Mouse (Mus musculus): ENCODE results near the gene Gpd2.

Gene Gpd2

GRCm38 (mm10) chr2:57304212-57304611 lies 66.8 kb downstream of the Gpd2 start:
- DNase-seq, result no peak

- DNase-seq, result no peak
Observed at GRCm38 (mm10) chr2:57312268-57312797, 74.9 kb downstream of the Gpd2 start.

- DNase-seq, result peak; percentile 69
Observed at GRCm38 (mm10) chr2:57316055-57316454, 78.6 kb downstream of the Gpd2 start.

GRCm38 (mm10) chr2:57318336-57318735 lies 80.9 kb downstream of the Gpd2 start:
- DNase-seq, result no peak

- DNase-seq, result no peak
Observed at GRCm38 (mm10) chr2:57326091-57326490, 88.7 kb downstream of the Gpd2 start.

DNA sequence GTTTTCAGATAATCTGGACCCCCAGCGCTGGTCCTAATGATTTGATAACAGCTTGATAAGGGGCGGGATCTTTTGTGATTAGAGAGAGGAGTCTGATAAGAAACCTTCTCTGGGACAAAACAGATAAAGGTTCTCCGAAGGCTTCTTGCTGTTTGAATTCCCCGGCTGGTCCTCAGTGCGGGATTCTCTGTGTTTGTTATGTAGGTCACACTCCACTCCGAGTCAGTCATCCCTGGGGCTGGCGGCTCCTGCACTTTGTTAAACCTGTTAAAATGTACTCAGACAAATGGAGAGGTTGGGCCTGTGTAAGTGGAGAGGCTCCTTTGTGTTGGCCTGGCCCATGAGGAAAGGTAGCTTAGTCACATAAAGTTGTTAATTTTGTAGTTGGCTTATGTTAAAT lies 91.9 kb downstream of the Gpd2 start:
- DNase-seq, result no peak

GRCm38 (mm10) chr2:57330812-57331211 lies 93.4 kb downstream of the Gpd2 start:
- no peak for DNase-seq

DNA sequence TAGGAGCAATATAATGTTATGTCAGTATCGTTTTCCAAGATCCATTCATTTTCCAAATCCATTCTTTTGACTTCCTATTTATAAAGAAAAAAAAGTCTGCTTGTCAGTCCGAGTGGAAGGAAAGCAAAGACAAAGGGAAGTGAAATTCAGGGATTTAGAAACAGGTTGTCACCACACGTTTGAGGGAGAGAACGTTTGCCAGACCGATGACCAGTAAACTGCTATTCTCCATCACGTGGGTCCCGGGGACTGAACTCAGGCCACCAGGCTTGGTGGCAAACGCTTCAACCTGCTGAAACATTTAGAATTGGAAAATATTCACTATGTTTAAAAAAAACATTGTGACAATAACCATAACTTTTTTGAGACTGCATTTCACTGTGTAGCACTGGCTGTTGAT lies 93.8 kb downstream of the Gpd2 start:
- no peak for DNase-seq

DNA sequence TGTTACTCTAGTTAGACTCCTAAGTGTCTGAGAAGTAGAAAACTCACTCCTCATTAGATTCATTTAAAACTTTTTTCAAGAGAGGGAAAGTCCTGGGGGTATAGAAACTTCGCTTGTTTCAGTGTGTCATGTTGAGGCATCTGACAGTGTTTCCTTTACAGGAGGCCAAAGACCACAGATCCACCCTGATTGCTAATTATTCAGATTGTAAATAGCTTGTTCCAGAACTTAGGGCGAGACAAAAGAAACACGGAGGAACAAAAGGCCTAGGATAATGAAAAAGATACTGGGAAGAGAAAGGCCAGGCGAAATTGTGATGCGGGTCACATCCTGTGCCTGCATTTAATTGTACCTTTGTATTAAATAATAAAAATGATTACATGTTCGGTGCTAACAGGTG lies 96.0 kb downstream of the Gpd2 start:
- DNase-seq, result no peak

DNA sequence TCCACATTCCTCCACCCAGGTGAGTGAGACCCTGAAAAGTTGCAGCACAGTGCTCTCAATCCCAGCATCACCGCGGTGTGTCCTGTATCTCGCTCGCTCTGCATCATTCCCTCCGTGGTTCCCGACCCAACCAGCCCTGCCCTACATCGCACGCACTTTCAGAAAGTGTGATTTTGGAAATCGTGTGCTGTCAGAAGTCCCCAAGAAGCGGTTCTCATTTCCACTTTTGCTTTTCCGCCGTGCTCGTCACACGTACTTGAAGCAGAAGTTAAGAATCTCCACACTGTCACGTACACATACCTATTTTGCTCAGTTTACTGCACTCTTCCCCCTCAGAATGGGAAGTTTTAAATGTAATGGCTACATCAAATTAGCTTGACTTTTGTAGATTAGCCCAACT lies 98.0 kb downstream of the Gpd2 start:
- DNase-seq, result no peak

- DNase-seq, result no peak
Observed at GRCm38 (mm10) chr2:57338779-57339178, 101.3 kb downstream of the Gpd2 start.

- no peak for DNase-seq
Observed at GRCm38 (mm10) chr2:57342910-57343309, 105.5 kb downstream of the Gpd2 start.

DNA sequence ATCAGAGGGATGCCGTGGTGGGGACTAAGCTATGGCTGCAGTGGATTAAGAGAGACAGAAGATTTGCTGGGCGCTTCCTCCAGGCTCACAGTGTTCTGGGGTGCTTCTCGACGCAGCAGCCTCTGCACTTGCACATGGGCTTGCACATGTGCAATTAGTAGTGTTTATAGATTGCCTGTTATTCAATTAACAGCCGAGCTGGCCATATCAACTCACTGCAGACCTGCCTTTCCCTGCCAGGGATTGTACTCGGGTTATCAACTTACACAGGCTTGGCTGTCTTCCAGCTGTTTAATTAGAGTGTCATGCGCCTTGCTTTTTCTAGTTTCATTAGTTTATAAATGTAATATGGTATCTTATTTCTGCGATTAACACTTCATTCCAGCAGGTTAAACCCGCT lies 113.2 kb downstream of the Gpd2 start:
- DNase-seq, result no peak

DNA sequence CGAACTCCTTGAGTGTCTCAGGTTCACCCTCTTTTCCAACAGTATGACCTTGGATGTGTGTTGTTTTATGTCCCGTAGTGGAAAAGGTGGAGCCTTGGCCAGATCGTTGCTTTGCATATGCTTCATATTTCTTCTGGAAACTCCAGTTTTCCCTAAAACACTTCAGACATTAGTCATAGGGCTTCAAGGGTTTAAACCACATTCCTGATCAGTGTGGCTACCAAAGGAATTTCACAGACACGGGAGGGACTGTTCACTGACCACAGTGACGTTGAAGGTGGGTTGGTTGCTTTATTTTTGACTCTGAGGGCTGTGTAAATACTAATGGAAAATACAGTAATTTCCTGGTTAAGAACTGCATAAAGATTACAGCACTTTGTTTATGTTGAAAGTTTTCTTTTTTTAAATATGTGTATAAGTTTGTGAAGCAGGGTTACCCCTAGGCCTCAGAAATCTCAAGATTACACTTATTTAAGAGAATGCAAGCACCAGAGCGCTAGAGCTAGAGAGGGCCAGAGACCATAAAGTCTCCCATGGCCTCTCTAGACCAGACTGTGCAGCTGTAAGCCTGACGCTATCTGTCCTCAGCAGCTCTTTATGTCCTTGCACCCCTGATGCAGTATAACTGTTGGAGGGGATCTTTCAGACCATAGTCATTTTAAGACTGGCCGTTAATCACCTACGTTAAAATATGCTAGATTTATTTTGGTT lies 116.4 kb downstream of the Gpd2 start:
- DNase-seq, result no peak

DNA sequence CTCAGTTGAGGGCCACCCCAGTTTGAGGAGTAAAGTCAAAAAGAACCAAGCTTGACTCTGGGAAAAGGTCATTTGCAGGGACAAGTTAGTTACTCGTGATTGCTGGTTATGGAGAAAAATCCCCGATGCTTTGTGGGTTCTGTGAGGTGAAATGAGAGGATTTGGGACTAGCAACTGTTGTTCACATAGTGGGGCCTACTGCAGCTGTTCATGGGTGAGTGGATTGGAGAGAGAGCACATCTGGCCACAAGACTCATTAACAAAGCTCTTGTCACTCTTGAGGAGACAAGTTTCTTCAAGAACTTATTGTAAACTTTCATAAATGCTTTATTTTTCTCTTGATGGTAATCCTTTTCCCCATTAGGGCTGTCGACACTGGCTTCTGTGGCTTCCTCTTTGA lies 117.4 kb downstream of the Gpd2 start:
- DNase-seq, result no peak

DNA sequence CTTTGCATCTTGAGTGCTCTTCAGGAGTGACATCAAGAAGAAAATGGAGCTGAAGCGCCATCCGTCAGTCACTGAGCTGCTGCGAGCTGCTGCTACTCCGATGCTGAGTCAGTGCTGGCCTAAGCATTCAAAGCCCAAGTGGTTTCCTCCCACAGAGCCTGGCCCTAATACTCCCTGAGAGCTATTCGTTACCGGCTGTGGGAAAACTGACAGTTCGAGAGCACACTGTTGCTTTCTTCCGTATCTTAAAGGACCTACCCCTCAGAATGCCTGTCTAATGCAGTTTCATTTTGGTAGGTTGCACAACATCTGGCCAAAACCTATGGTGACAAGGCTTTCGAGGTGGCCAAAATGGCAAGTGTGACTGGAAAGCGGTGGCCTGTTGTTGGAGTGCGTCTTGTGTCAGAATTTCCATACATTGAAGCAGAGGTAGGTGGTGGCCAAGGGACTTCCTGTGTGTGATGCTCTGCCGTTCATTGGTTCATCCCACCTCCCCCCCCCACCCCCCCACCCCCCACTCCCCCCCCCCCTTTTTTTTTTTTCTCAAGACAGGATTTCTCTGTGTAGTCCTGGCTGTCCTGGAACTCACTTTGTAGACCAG lies 118.9 kb downstream of the Gpd2 start:
- peak; percentile 10 for DNase-seq

DNA sequence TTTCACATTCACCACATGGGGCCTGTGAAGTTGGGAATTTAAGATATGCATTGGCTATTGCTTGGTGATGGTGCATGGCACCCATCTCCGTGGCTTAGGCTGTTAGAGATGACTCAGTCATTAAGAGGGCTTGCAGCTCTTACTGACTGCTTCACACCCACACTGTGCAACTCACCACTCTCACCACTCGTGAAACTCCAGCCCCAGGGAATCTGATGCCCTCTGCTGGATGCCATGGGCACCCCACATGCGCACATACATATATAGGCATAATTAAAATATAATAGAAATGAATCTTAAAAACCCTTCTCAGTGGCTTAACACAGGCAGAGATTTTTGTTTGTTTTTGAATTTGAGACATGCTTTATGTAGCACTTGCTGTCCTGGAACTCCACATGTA lies 125.1 kb downstream of the Gpd2 start:
- no peak for DNase-seq

GRCm38 (mm10) chr2:57374647-57375046 lies 137.2 kb downstream of the Gpd2 start:
- peak; percentile 13 for DNase-seq

- DNase-seq, result no peak
Observed at GRCm38 (mm10) chr2:57375138-57375837, 137.9 kb downstream of the Gpd2 start.

DNA sequence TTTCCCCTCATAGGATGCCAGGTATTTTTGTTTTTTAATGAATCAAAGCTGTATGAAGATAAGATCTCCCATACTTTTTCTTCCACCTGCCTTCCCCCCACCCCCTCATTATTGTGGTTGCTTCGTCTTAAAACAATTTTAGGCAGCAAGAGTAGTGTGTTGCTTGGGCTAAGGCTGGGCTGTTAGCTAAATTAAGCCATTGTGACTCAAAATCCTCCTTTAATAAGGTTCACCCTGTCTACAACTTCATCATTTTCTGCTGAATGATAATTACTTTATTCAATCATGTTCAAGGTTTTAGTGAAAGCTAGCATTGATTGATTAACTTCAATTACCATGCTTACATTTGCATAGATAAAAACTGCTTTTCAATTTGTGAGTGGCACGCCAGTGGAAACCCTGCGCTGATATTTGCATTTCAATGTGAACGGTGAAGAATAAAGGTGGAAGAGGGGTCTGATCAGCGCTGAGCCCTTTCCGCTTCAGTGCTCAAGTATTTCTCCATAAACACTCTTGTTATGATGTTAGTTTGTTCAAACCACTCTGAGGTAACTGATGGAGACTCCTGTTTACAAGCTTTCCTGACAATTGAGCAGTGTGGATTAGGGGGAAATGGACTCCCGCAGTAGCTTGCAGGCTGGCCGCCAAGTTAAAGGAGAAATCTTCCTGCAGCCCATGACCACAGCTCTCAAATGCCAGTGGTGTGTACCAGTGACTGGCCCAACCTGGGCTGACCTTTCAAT lies 140.9 kb downstream of the Gpd2 start:
- peak; percentile 5 for DNase-seq

- DNase-seq, result no peak
Observed at GRCm38 (mm10) chr2:57384625-57385024, 147.2 kb downstream of the Gpd2 start.

- DNase-seq, result no peak
Observed at GRCm38 (mm10) chr2:57387816-57388215, 150.4 kb downstream of the Gpd2 start.

DNA sequence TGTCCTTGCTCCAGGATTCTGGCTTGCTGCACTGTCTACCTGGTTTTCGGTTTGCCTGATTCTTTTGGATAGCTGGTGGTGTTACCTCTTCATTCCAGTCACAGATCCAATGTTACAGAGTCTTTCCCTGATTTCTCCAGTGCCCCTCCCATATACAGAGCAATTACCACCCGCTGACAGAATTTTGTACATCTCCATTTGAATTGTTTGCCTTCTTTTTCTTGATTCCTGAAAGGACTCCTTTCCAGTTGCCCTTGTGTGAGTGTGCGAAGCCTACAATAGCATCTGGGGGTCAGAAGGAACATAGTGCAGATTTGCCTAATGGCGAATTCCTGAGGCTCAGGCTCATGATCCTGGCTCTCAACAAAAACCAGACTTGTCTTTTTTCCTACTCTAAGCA lies 157.6 kb downstream of the Gpd2 start:
- DNase-seq, result no peak

Measured in kidney, postnatal 10 days (tissue).